Mouse (Mus musculus) heart, adult 9 months (tissue): Measurements from ENCODE around the gene Cyp11a1.

Experiments
- DNase-seq, 2 experiments: peaks; one replicate each; pipeline ENCODE4 v3.0.0; 2022; ENCODE audit warnings: low spot score in 2 of 2

Cyp11a1 gene

DNA sequence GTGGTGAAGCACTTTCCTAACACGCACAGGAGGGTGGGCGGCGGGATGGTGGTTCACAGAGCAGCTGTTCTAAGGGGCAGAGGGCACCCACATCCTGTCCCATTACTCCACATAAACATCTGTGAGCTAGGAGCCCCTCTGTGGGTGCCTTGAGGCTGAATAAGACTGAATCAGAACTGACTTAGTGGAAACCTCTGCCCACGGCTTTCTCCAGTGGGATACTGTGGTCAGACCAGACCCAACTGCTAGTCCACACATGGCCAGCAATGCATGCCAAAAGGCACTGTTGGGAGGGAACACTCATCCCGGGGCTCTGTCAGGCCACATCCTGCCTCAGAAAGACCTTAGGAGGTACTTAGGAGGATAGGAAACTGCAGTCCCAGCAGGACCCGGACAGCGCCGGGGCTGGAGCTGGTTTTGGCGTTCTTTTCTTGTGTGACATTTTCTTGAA, 34.0 kb upstream of the Cyp11a1 start:
- DNase-seq, result peak; percentile 57 to 72

- no peak for DNase-seq
These were observed 33.3 kb upstream of the Cyp11a1 start for GRCm38 (mm10) chr9:57972776-57973439.

- DNase-seq, result peak in 1 of 2 experiments; percentile 37
These were observed 32.7 kb upstream of the Cyp11a1 start for GRCm38 (mm10) chr9:57973440-57974066.

GRCm38 (mm10) chr9:57974221-57974620, 32.0 kb upstream of the Cyp11a1 start:
- no peak for DNase-seq

DNA sequence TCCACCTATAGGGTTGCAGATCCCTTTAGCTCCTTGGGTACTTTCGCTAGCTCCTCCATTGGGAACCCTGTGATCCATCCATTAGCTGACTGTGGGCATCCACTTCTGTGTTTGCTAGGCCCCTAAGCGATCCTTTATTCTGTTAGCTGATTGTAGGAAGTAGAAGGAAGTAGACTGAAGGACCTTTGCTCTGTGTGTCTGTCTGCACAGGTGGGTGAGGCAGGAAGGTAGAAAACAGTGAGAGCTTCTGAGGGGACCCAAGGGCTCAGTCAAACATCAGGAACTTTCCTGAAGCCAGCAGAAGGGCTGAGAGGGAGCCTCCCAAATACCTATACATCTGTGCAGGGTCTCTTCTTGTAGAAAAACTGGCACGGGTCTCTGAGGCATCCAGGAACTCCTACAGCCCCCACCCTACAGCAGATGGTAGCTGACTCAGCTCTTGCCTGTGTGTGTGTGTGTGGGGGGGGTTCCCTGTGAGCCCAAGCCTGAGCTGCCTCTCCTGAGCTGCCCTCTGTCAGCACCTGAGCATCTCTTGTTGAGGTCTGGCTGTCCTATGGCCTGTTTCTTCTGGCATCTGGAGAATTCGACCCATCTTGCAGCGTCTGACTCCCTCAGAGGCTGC, 30.9 kb upstream of the Cyp11a1 start:
- DNase-seq, result no peak

DNA sequence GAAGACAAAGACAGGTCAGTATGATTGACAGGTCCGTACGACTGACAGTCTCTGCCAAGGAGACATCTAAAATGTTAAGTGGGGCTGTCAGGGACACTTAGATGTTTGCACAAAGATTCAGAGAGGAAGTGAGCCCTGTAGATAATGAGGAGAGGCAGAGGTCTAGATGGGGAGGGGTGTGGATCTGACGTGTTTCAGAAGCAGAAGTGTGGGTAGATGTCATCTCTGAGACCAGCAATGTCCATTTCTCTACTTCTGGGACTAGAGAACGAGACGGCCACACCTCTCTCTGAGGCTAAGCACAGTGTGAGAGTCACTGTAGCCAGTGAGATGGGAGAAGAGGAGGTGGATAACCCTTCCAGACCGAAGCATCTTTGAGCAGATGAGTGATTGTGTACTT, 28.2 kb upstream of the Cyp11a1 start:
- DNase-seq, result no peak

DNA sequence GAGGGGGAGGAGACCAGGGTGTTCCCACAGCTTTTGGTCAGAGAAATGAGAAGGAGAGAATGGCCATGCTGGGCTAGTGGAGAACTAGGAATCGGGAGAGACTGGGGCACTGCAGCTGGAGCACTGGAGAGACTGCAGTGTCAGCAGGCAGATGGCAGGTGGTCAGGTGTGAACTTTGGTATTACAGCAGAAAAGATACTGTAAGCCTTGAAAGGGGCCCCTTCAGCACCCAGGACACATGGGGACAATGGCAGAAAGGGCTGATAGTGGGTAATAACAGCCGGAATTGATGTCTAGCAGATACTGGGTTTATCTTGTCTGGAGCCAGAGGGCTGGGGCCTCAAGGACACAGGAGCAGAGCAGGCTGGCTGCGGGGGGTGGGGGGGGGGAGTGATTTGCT, 27.4 kb upstream of the Cyp11a1 start:
- DNase-seq, result no peak

GRCm38 (mm10) chr9:57980570-57980969, 25.6 kb upstream of the Cyp11a1 start:
- DNase-seq, result no peak

DNA sequence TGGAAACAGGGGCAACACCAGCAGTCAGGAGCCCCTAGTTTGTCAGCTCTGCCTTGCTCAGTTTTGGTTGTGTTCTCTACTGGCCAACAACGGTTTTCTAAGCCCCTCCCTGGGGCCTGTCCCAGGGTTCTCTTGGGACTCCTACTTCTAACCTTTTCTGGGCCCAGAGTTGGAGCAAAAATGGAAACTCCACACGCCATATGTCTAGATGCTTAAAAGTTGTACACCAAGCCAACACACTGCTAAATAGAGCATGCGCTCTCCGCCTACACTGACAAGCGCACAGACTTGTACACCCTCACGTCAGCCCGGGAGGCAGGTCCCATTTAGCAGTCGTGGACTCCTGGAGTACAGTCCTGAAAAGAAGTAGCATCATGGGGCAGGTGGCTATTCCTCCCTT, 20.9 kb upstream of the Cyp11a1 start:
- DNase-seq, result no peak

- no peak for DNase-seq
These were observed 19.9 kb upstream of the Cyp11a1 start for GRCm38 (mm10) chr9:57986293-57986692.

GRCm38 (mm10) chr9:57988098-57988497, 18.1 kb upstream of the Cyp11a1 start:
- DNase-seq, result no peak

DNA sequence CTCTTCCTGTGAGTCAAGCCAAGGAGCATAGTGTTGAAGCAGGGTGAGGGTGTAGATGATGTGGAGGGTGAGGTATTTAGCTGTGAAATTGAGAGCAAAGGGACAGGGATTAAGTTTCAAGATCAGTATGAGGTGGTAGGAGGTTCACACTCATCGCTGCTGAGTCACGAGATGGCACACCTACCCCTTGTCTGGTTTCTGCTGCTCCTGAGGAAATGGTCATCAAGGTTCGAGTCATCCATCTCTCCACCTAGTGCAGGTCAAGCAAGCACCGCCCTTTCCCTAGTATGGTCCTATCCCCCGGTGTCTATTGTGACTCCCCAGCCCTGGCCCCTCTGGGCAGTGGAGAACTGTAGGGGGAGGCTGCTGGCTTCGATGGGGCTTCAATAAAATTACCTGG, 16.9 kb upstream of the Cyp11a1 start:
- DNase-seq, result no peak

DNA sequence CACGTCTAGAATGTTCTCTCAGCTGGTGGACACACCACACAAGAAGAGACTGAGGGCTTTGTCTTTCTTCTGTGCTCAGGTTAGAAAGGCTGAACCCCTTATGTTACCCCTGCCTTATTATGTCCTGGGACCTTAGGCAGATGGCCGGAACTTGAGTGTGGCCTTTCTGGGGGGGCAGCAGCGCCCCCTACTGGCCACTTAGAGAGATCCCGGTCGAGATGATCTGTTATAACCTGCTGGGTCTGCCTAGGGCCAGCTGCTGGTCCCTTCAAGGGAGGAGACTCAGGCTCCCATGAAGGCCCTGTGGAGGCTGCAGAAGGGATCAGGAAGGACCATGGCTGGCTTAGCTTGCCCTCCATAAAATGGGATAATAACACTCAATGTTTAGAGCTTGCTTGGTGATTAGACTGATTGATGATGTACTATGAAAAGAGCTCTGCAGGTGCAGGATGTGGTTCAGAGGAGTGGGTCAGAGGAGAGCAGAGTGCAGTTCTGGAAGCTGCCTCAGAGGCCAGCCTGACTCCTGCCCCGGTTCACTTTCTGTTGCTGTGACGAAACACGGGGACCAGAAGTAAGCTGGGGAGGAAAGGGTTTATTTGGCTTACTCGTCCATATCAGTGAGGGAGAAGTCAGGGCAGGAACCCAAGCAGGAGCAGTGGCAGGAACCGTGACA, 15.6 kb upstream of the Cyp11a1 start:
- DNase-seq, result peak; percentile 47 to 48

DNA sequence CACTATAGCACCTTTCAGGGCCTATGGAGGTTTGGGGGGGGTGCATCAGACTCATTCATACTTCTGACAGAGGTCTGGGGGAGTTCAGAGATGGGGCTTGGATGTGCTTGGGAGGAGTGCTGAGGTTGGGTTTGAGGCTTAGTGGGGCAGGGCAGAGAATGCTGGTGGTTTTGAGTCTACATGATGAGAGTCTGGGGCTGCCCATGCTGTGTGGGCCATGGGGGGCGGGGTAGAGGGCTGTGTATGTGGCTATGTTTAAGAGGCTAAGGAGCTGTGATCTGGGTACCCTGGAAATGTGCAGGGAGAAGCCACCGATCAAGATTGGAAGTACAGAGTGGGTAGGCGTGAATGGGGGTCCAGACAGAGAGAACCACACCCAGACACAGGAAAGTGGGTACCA, 14.2 kb upstream of the Cyp11a1 start:
- no peak for DNase-seq

- no peak for DNase-seq
These were observed 13.2 kb upstream of the Cyp11a1 start for GRCm38 (mm10) chr9:57992781-57993591.

DNA sequence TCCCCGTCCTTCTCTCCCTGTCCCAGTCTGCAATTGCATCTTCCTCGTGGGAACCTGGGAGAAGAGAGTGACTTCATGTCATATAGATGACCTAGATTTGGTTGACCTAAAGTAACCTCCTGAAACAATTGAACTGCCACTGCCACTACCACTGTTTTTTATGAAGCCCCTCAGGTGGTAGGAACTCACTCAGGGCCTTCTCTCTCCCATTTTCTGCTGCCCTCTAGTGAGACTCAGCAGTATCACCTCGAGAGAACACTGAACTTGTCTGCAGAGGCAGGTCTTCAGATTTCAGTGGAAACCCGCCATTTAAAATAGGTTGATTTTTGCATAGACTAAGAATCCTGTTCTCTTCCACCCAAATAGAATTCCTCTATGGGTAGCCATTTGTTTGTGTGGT, 10.9 kb upstream of the Cyp11a1 start:
- DNase-seq, result no peak

DNA sequence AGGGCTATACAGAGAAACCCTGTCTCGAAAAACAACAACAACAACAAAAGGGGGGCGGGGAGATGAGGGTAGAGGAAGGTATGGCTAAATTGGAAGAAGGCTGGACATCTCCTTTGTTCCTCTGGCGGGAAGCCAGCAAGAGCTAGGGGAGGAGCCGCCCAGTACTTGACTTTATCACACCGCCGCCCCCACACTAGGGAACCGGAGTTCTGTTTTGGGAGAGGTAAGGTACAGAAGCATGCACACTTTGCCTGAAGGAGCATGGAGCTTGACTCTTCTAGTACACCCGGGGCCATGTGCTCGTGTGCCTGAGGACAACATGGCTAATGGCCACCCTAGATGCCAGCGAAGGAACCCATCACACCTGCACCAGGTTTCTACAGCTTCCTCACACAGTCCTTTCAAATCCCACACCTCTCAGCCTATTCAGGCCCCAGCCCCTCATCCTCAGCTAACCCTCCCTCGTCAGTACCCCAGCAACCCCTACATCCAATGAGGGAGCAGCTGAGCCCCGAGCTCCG, 8.6 kb upstream of the Cyp11a1 start:
- no peak for DNase-seq

DNA sequence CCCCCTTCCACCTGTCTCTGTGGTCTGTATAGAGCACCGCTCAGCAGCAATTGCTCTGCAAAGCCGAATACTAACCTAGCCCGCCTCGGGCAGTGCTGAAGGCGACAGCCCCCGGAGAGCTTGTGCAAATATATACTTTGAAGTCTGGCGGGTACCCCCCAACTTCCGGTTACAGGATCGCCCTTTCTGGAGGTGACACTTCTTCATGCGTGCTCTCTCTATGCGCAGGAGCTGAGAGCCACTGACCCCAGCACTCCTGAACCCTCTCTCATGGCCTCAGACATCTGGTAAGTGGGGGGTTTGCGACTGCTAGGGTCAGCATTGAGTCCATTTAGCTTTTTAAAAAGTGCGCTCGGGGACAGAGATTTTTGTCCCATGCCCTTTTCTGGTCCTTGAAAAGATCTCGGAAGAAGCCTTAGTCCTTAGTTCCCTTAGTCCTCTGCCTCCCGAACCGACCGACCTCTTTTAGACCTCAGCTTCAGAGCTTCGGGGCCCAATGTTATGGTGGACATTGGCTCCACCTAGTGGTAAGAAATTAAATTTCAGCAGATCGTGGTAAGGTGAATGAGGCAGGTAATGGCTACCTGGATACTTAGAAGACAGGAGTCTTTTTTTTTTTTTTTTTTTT, 8.1 kb upstream of the Cyp11a1 start:
- peak; percentile 40 to 52 for DNase-seq

GRCm38 (mm10) chr9:57998685-57999084, 7.5 kb upstream of the Cyp11a1 start:
- DNase-seq, result no peak

- DNase-seq, result no peak
These were observed 6.5 kb upstream of the Cyp11a1 start for GRCm38 (mm10) chr9:57999676-58000075.

- DNase-seq, result no peak
These were observed 2.9 kb upstream of the Cyp11a1 start for GRCm38 (mm10) chr9:58003272-58003671.
